15 mouse cellular contexts compared by ENCODE assay signal in genomic region chr8:70562802-70563201, GRCm38 (mm10). TPM values are rescaled to one million over a fixed set of nuclear protein-coding genes. Genes with fewer than 3 reads are reported as not detected.
DNase-seq lines count a peak whose midpoint lies in the region; ATAC-seq and TF ChIP-seq lines count a peak whose summit lies in the region.
"Had no signal": no experiment of that assay in that cellular context is flagged by ENCODE, and none has a peak within 500 bp of the region (broad histone marks: within the 10 kb centered on the region; RNA-seq: fewer than 3 reads in every experiment).

No protein-coding gene starts in this region.

- TF ChIP-seq POLR2A in bone marrow macrophage, adult 2 months (IDR thresholded peaks at IDR 0.05; ENCODE audit: borderline replicate concordance, low read depth, low read length) = no peak

- H3K36me3 ChIP-seq in heart, embryonic 10.5 days = no peaks in the 10 kb centered on the region
- H3K36me3 ChIP-seq in heart, embryonic 11.5 days (ENCODE audit: control insufficient read depth, insufficient read depth, low read length) = no peaks in the 10 kb centered on the region
- H3K36me3 ChIP-seq in forebrain, embryonic 15.5 days = no peaks in the 10 kb centered on the region

- no peak overlapping the region for H3K4me3 ChIP-seq in heart, embryonic 10.5 days
- no peak overlapping the region for H3K4me3 ChIP-seq in heart, embryonic 11.5 days (ENCODE audit: low read depth, low read length)
- H3K4me3 ChIP-seq in bone marrow macrophage, adult 2 months (ENCODE audit: insufficient read depth, low read length) = no peak overlapping the region
- no peak overlapping the region for H3K4me3 ChIP-seq in forebrain, embryonic 15.5 days
- H3K4me3 ChIP-seq: limb, embryonic 13.5 days had no signal

- H3K4me2 ChIP-seq in heart, embryonic 11.5 days = no peak overlapping the region
- H3K4me2 ChIP-seq in forebrain, embryonic 15.5 days (replicated peaks) = no peak overlapping the region
- H3K4me2 ChIP-seq: limb, embryonic 13.5 days had no signal

- H3K27me3 ChIP-seq in heart, embryonic 10.5 days (ENCODE audit: insufficient read depth, poor library complexity, severe bottlenecking) = no peaks in the 10 kb centered on the region
- no peaks in the 10 kb centered on the region for H3K27me3 ChIP-seq in heart, embryonic 11.5 days (ENCODE audit: control insufficient read depth, insufficient read depth, low read length)
- H3K27me3 ChIP-seq in forebrain, embryonic 15.5 days = no peaks in the 10 kb centered on the region
- H3K27me3 ChIP-seq: limb, embryonic 13.5 days had no signal

- H3K9me3 ChIP-seq in heart, embryonic 10.5 days = no peaks in the 10 kb centered on the region
- no peaks in the 10 kb centered on the region for H3K9me3 ChIP-seq in heart, embryonic 11.5 days (replicated peaks; ENCODE audit: control insufficient read depth, low read length)
- no peaks in the 10 kb centered on the region for H3K9me3 ChIP-seq in forebrain, embryonic 15.5 days
- H3K9me3 ChIP-seq: limb, embryonic 13.5 days had no signal

- H3K27ac ChIP-seq in heart, embryonic 10.5 days = peak overlapping the region; percentile 77
- H3K27ac ChIP-seq in heart, embryonic 11.5 days (ENCODE audit: low read depth, low read length) = no peak overlapping the region
- peak overlapping the region; percentile 49 for H3K27ac ChIP-seq in bone marrow macrophage, adult 2 months (ENCODE audit: insufficient read depth, low read depth, low read length)
- no peak overlapping the region for H3K27ac ChIP-seq in forebrain, embryonic 15.5 days (replicated peaks)
- H3K27ac ChIP-seq: hindbrain, postnatal 0 days; limb, embryonic 13.5 days had no signal

- H3K4me1 ChIP-seq in heart, embryonic 10.5 days = peaks cover 79% of the 10 kb centered on the region
- peaks cover 62% of the 10 kb centered on the region for H3K4me1 ChIP-seq in heart, embryonic 11.5 days (ENCODE audit: control insufficient read depth, insufficient read depth, low read length)
- H3K4me1 ChIP-seq in bone marrow macrophage, adult 2 months (ENCODE audit: control insufficient read depth, insufficient read depth, low read length) = peaks cover 65% of the 10 kb centered on the region
- peaks cover 8% of the 10 kb centered on the region; the same call in 1 of the 2 replicates for H3K4me1 ChIP-seq in forebrain, embryonic 15.5 days

- no peak for DNase-seq in heart, embryonic 10.5 days (ENCODE audit: low spot score)
- peak; percentile 10 for DNase-seq in R1 (ENCODE audit: low read depth, low spot score)
- peak; percentile 91 for DNase-seq in lung, postnatal 36 days
- DNase-seq in right cerebral cortex, postnatal 14 days = no peak
- DNase-seq: cerebellum, adult 11-12 months; gastrocnemius, postnatal 14 days; kidney, adult 8-10 months; kidney, postnatal 4 days; thymus, postnatal 25 days had no signal

- TF ChIP-seq CTCF in bone marrow macrophage, adult 2 months (IDR thresholded peaks at IDR 0.05; ENCODE audit: low read depth, low read length) = no peak

- 65% methylated on average over 3 of the region's 3 CpGs for WGBS in heart, embryonic 10.5 days
- WGBS in heart, embryonic 11.5 days (ENCODE audit: insufficient replicate concordance) = 60% methylated on average over 3 of the region's 3 CpGs
- 88% methylated on average over 3 of the region's 3 CpGs for WGBS in forebrain, embryonic 15.5 days

- no peak overlapping the region for H3K9ac ChIP-seq in heart, embryonic 11.5 days (ENCODE audit: low read depth, low read length)
- H3K9ac ChIP-seq in forebrain, embryonic 15.5 days (replicated peaks) = no peak overlapping the region
- H3K9ac ChIP-seq: limb, embryonic 13.5 days had no signal

- ATAC-seq in heart, embryonic 11.5 days (replicated peaks; ENCODE audit: insufficient number of reproducible peaks, low FRiP score, low TSS enrichment) = no peak
- ATAC-seq in forebrain, embryonic 15.5 days (replicated peaks) = no peak
- ATAC-seq: CD4-positive, CD25-positive, alpha-beta regulatory T cell, adult 4 months; hindbrain, postnatal 0 days had no signal

RNA-seq across cellular contexts. Expression of gene Ell, which starts 23.5 kb away (rescaled TPM):
- polyA plus RNA-seq in heart, embryonic 10.5 days (2016; fragmentation: Nextera tagmentation; extraction: Ambion mirVana) = 15.8 and 18.5 TPM in 2 replicates
- polyA plus RNA-seq in heart, embryonic 11.5 days (2014; fragmentation: Nextera tagmentation; extraction: Ambion mirVana) = 14.1 and 14.7 TPM in 2 replicates
- 17.1 TPM in 2 replicates for polyA plus RNA-seq in bone marrow macrophage, adult 2 months (2012; ENCODE audit: insufficient read depth, insufficient read length, missing spikeins)
- 17.4 and 19.2 TPM in 2 replicates for polyA plus RNA-seq in forebrain, embryonic 15.5 days (2015; fragmentation: Nextera tagmentation; extraction: Ambion mirVana)

RNA-seq across cellular contexts. Expression of gene Isyna1, which starts 31.4 kb away (rescaled TPM):
- 192 and 214 TPM in 2 replicates for polyA plus RNA-seq in heart, embryonic 10.5 days (2016; fragmentation: Nextera tagmentation; extraction: Ambion mirVana)
- 86.0 and 95.3 TPM in 2 replicates for polyA plus RNA-seq in heart, embryonic 11.5 days (2014; fragmentation: Nextera tagmentation; extraction: Ambion mirVana)
- polyA plus RNA-seq in bone marrow macrophage, adult 2 months (2012; ENCODE audit: insufficient read depth, insufficient read length, missing spikeins) = 36.0 and 41.4 TPM in 2 replicates
- polyA plus RNA-seq in forebrain, embryonic 15.5 days (2015; fragmentation: Nextera tagmentation; extraction: Ambion mirVana) = 116 TPM in 2 replicates

RNA-seq across cellular contexts. Expression of gene Kxd1, which starts 35.0 kb away (rescaled TPM):
- 67.0 and 68.3 TPM in 2 replicates for polyA plus RNA-seq in heart, embryonic 10.5 days (2016; fragmentation: Nextera tagmentation; extraction: Ambion mirVana)
- polyA plus RNA-seq in heart, embryonic 11.5 days (2014; fragmentation: Nextera tagmentation; extraction: Ambion mirVana) = 67.3 and 68.1 TPM in 2 replicates
- polyA plus RNA-seq in bone marrow macrophage, adult 2 months (2012; ENCODE audit: insufficient read depth, insufficient read length, missing spikeins) = 82.2 and 82.3 TPM in 2 replicates
- polyA plus RNA-seq in forebrain, embryonic 15.5 days (2015; fragmentation: Nextera tagmentation; extraction: Ambion mirVana) = 49.8 and 50.2 TPM in 2 replicates

RNA-seq across cellular contexts. Expression of gene Fkbp8, which starts 35.3 kb away (rescaled TPM):
- polyA plus RNA-seq in heart, embryonic 10.5 days (2016; fragmentation: Nextera tagmentation; extraction: Ambion mirVana) = 295 and 310 TPM in 2 replicates
- 202 and 212 TPM in 2 replicates for polyA plus RNA-seq in heart, embryonic 11.5 days (2014; fragmentation: Nextera tagmentation; extraction: Ambion mirVana)
- polyA plus RNA-seq in bone marrow macrophage, adult 2 months (2012; ENCODE audit: insufficient read depth, insufficient read length, missing spikeins) = 163 and 178 TPM in 2 replicates
- 433 and 440 TPM in 2 replicates for polyA plus RNA-seq in forebrain, embryonic 15.5 days (2015; fragmentation: Nextera tagmentation; extraction: Ambion mirVana)

RNA-seq across cellular contexts. Expression of gene Ssbp4, which starts 45.9 kb away (rescaled TPM):
- polyA plus RNA-seq in heart, embryonic 10.5 days (2016; fragmentation: Nextera tagmentation; extraction: Ambion mirVana) = 67.3 and 107 TPM in 2 replicates
- 72.5 and 78.9 TPM in 2 replicates for polyA plus RNA-seq in heart, embryonic 11.5 days (2014; fragmentation: Nextera tagmentation; extraction: Ambion mirVana)
- 106 and 123 TPM in 2 replicates for polyA plus RNA-seq in bone marrow macrophage, adult 2 months (2012; ENCODE audit: insufficient read depth, insufficient read length, missing spikeins)
- polyA plus RNA-seq in forebrain, embryonic 15.5 days (2015; fragmentation: Nextera tagmentation; extraction: Ambion mirVana) = 114 TPM in 2 replicates

Comparison
In these comparisons a context has a peak if more than half of its experiments do, and no peak if none do; other contexts are left out.
1. H3K27ac ChIP-seq: peak in heart, embryonic 10.5 days (single experiment) and bone marrow macrophage, adult 2 months (single experiment); none in heart, embryonic 11.5 days (single experiment) and forebrain, embryonic 15.5 days (single experiment).
2. DNase-seq: peak in R1 (single experiment) and lung, postnatal 36 days (single experiment); none in heart, embryonic 10.5 days (single experiment) and right cerebral cortex, postnatal 14 days (single experiment).